Mouse (Mus musculus) ES-Bruce4 (cell line): ENCODE data around the gene Gm21188.
"Not testable (repeated sequence)": the region's sequence is repeated elsewhere in the genome, so short reads cannot be mapped to it uniquely, and the experiment has no call there.

ENCODE experiments used
- CTCF ChIP-seq: IDR thresholded peaks from one replicate; pipeline ENCODE4 v1.8.1; 2011; ENCODE audit warnings: low read depth, low read length
- POLR2A ChIP-seq: IDR thresholded peaks from one replicate; pipeline ENCODE4 v1.8.1; 2011; ENCODE audit warnings: low read length; ENCODE audit not compliant: insufficient read depth

GRCm38 (mm10) chr13:120048608-120049007 is 3.4 kb downstream of the Gm21188 start:
- not testable (repeated sequence) for TF ChIP-seq CTCF, POLR2A
